Mouse (Mus musculus): ENCODE measurements at regions not wholly inside any gene's neighbourhood (a gene's known extent, or its start where the extent isn't known, plus 50 kb on each side); places are given as distances from the start of the nearest gene placed in this dataset.

DNA sequence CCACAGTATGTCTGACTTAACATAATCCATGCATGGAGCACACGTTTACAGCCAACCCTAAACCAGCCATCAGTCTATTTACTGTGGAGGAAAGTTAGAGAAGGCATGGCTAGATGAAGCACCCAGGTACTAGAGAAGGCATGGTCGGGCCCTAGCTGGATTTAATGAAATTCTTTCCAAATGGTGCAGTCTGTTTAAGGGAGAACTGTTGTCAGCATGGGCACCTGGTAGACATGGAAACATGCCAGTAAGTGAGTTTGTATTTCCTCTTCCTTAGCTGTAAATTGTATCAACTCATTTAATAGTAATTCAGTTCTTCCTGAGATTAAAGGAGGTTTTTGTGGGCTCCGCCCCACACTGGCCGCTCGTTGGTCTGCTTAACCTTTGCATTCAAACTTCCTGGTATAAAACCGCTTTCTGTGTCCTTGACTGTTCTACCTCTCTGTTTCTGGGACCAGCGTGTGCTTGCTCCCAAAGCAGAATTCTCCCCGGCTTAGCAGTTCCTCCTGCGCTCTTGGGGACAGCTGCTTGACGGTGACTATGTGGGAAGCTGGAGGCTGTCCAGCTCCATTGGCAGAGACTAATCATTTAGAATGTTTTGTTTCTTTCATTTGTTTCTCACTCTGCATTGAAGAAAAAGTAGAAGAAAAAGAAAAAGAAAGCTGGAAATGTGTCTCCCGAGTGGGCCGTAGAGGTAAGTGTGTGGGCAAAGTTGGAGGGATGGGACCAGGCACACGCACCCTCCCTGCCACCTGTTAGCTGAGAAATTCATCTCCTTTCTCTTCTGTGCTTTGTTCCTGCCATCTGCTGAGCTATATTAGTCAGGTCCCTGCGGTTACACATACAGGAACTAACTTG lies 96.0 kb upstream of the St6galnac5 start:
- DNase-seq (ENCODE audit: extremely low read depth, low read depth, low spot score): no peak
- TF ChIP-seq POLR2A (IDR thresholded peaks at IDR 0.05; ENCODE audit: extremely low read depth, insufficient read depth, low read length) (no peak), CTCF (IDR thresholded peaks at IDR 0.05; ENCODE audit: low read depth, low read length) (no peak)
- H3K36me3 ChIP-seq (ENCODE audit: control insufficient read depth, insufficient read depth, low read length): no peaks in the 10 kb centered on the region
- H3K4me1 ChIP-seq (ENCODE audit: control insufficient read depth, insufficient read depth, low read length): no peaks in the 10 kb centered on the region
- H3K79me2 ChIP-seq (ENCODE audit: control insufficient read depth, insufficient read depth, low read length): no peaks in the 10 kb centered on the region
- WGBS: 74% methylated on average over 14 of the region's 14 CpGs
- no peak overlapping the region for H3K9ac ChIP-seq (ENCODE audit: low read depth, low read length)
- H3K27me3 ChIP-seq (ENCODE audit: control insufficient read depth, insufficient read depth, low read length): no peaks in the 10 kb centered on the region
- no peak overlapping the region for H3K27ac ChIP-seq (replicated peaks; ENCODE audit: insufficient read depth, low read depth, low read length)
- H3K4me3 ChIP-seq (ENCODE audit: insufficient read depth, low read depth, low read length): no peak overlapping the region

DNA sequence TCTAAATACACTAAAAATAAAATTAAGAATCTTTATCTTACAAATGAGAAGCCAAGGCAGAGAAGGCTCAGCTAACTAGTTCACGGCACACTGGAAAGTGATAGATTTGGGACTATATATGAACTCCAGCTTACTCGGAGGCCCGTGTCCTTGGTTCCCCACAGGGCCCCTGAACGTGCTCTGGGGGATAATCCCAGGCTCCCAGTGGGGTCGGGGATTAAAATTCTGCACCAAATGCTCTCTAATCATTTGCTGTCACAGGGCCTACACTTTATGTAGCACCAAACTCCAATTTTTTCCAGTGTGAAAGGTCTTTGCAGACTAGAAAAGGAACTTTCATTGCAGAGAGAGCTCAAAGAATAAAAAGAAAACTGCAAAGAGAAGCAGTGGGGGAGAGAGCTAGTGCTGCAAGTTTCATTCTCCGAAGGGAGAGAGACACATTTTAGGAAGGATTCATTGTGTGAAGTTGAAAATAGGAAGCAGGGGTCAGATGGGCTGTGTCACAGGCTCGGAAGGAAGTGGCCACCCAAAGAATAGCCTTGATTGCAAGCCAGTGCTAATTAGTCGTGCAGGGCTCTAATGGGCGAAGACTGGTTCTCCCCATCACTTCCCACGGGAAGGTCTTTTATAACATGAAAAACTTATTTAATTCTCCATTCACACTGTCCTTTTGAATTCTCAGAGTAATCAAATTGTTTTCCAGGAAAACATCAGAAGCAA lies 90.3 kb upstream of the St6galnac5 start:
- no peak overlapping the region for H3K9ac ChIP-seq (ENCODE audit: low read depth, low read length)
- no peaks in the 10 kb centered on the region for H3K4me1 ChIP-seq (ENCODE audit: control insufficient read depth, insufficient read depth, low read length)
- no peak overlapping the region for H3K4me3 ChIP-seq (ENCODE audit: insufficient read depth, low read depth, low read length)
- 75% methylated on average over 10 of the region's 10 CpGs for WGBS
- no peaks in the 10 kb centered on the region for H3K79me2 ChIP-seq (ENCODE audit: control insufficient read depth, insufficient read depth, low read length)
- no peaks in the 10 kb centered on the region for H3K27me3 ChIP-seq (ENCODE audit: control insufficient read depth, insufficient read depth, low read length)
- no peak for TF ChIP-seq CTCF (IDR thresholded peaks at IDR 0.05; ENCODE audit: low read depth, low read length)
- TF ChIP-seq POLR2A (IDR thresholded peaks at IDR 0.05; ENCODE audit: extremely low read depth, insufficient read depth, low read length): no peak
- DNase-seq (ENCODE audit: extremely low read depth, low read depth, low spot score): no peak
- H3K27ac ChIP-seq (replicated peaks; ENCODE audit: insufficient read depth, low read depth, low read length): no peak overlapping the region
- H3K36me3 ChIP-seq (ENCODE audit: control insufficient read depth, insufficient read depth, low read length): no peaks in the 10 kb centered on the region

DNA sequence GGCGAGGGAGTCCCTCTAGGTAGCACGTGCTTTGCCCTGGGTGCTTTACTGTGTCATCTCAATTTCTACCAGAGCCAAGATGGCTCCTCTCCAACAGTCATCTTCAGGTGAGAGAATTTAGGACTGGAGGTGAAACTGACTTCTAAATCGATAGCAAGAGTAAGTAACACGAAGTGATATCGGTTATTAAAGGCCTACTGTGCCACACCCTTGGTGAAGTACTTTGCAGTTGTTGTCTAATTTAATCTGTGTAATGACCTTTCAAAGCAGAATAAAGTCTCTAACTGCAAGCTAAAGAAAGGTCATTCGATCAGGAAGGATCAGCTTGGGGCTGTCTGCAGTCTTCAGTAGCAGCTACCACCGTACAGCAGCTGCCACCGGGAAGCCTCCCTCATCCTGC lies 89.5 kb upstream of the St6galnac5 start:
- TF ChIP-seq CTCF (IDR thresholded peaks at IDR 0.05; ENCODE audit: low read depth, low read length) (no peak), POLR2A (IDR thresholded peaks at IDR 0.05; ENCODE audit: extremely low read depth, insufficient read depth, low read length) (no peak)
- no peak for DNase-seq (ENCODE audit: extremely low read depth, low read depth, low spot score)
- Histone ChIP-seq H3K4me1 (ENCODE audit: control insufficient read depth, insufficient read depth, low read length) (no peaks in the 10 kb centered on the region), H3K9ac (ENCODE audit: low read depth, low read length) (no peak overlapping the region), H3K36me3 (ENCODE audit: control insufficient read depth, insufficient read depth, low read length) (no peaks in the 10 kb centered on the region), H3K27ac (replicated peaks; ENCODE audit: insufficient read depth, low read depth, low read length) (no peak overlapping the region), H3K4me3 (ENCODE audit: insufficient read depth, low read depth, low read length) (no peak overlapping the region), H3K79me2 (ENCODE audit: control insufficient read depth, insufficient read depth, low read length) (no peaks in the 10 kb centered on the region), H3K27me3 (ENCODE audit: control insufficient read depth, insufficient read depth, low read length) (no peaks in the 10 kb centered on the region)
- 92% methylated on average over 8 of the region's 8 CpGs for WGBS

DNA sequence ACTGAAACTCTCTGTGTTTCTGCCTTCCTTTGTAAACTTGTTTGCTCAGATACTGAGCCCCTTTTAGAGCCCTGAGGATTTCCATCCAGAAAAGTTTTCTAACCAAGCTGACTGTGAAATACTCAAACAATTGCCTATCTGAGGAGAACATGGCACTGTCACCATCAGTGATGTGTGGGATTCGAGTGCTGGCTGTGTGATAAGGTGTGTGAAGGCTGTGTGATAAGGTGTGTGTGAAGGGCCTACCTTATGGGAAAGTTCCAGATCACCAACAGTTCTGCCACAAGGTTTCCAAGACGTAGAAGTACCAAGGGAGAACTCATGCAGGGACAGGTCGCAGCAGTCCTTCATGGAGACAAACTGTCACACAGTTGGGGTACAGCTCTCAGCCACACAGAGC lies 89.1 kb upstream of the St6galnac5 start:
- no peak overlapping the region for H3K27ac ChIP-seq (replicated peaks; ENCODE audit: insufficient read depth, low read depth, low read length)
- no peak for DNase-seq (ENCODE audit: extremely low read depth, low read depth, low spot score)

DNA sequence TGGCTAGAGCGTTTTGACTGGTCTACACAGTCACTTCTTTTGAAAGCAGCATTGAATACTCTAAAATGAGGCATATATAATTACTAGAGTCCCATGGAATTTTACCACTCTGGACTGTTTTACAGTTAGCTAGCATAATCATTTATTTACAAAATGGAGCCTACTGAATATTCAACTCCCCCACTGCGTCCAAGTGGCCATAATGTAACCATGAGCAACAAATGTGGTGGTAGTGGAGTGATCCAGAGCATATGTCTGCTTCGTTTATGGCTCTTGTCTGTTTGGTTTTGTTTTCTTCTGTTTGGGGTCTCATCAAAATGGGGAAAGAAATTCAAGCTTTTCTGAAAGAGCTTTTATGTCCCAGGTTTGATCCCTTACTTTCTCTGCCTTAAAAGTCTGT lies 83.8 kb upstream of the St6galnac5 start:
- Histone ChIP-seq H3K4me3 (ENCODE audit: insufficient read depth, low read depth, low read length) (no peak overlapping the region), H3K4me1 (ENCODE audit: control insufficient read depth, insufficient read depth, low read length) (no peaks in the 10 kb centered on the region), H3K27me3 (ENCODE audit: control insufficient read depth, insufficient read depth, low read length) (no peaks in the 10 kb centered on the region), H3K27ac (replicated peaks; ENCODE audit: insufficient read depth, low read depth, low read length) (no peak overlapping the region), H3K36me3 (ENCODE audit: control insufficient read depth, insufficient read depth, low read length) (no peaks in the 10 kb centered on the region), H3K9ac (ENCODE audit: low read depth, low read length) (no peak overlapping the region), H3K79me2 (ENCODE audit: control insufficient read depth, insufficient read depth, low read length) (no peaks in the 10 kb centered on the region)
- TF ChIP-seq CTCF (IDR thresholded peaks at IDR 0.05; ENCODE audit: low read depth, low read length): no peak
- TF ChIP-seq POLR2A (IDR thresholded peaks at IDR 0.05; ENCODE audit: extremely low read depth, insufficient read depth, low read length): no peak
- WGBS: 70% methylated on average over 3 of the region's 3 CpGs
- DNase-seq (ENCODE audit: extremely low read depth, low read depth, low spot score): no peak

More for the DNA sequence above, 89.1 kb upstream of the St6galnac5 start:
- Histone ChIP-seq H3K79me2 (ENCODE audit: control insufficient read depth, insufficient read depth, low read length) (no peaks in the 10 kb centered on the region), H3K9ac (ENCODE audit: low read depth, low read length) (no peak overlapping the region), H3K4me1 (ENCODE audit: control insufficient read depth, insufficient read depth, low read length) (no peaks in the 10 kb centered on the region), H3K4me3 (ENCODE audit: insufficient read depth, low read depth, low read length) (no peak overlapping the region), H3K36me3 (ENCODE audit: control insufficient read depth, insufficient read depth, low read length) (no peaks in the 10 kb centered on the region), H3K27me3 (ENCODE audit: control insufficient read depth, insufficient read depth, low read length) (no peaks in the 10 kb centered on the region)
- TF ChIP-seq CTCF (IDR thresholded peaks at IDR 0.05; ENCODE audit: low read depth, low read length): no peak
- WGBS: 88% methylated on average over 3 of the region's 3 CpGs

DNA sequence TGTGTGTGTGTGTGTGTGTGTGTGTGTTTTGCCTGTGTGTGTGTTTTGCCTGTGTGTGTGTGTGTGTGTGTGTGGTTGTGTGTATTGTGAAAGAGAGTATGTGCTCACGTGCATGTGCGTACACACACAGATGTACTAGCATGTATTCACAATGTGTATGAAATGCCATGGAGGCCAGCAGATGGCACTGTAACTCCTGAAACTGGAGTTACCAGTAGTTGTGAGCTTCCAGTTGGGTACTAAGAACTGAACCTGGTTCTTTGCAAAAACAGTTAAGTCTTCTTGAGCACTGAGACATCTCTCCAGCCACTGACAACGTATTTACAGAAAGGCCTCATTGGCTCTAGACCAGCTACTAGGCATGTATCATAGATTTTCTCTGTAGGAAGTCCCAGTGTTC lies 71.1 kb upstream of the St6galnac5 start:
- Histone ChIP-seq H3K4me3 (ENCODE audit: insufficient read depth, low read depth, low read length) (no peak overlapping the region), H3K36me3 (ENCODE audit: control insufficient read depth, insufficient read depth, low read length) (no peaks in the 10 kb centered on the region), H3K79me2 (ENCODE audit: control insufficient read depth, insufficient read depth, low read length) (no peaks in the 10 kb centered on the region), H3K4me1 (ENCODE audit: control insufficient read depth, insufficient read depth, low read length) (no peaks in the 10 kb centered on the region), H3K27ac (replicated peaks; ENCODE audit: insufficient read depth, low read depth, low read length) (no peak overlapping the region), H3K27me3 (ENCODE audit: control insufficient read depth, insufficient read depth, low read length) (no peaks in the 10 kb centered on the region), H3K9ac (ENCODE audit: low read depth, low read length) (no peak overlapping the region)
- no peak for DNase-seq (ENCODE audit: extremely low read depth, low read depth, low spot score)
- WGBS: 97% methylated on average over 3 of the region's 3 CpGs
- TF ChIP-seq POLR2A (IDR thresholded peaks at IDR 0.05; ENCODE audit: extremely low read depth, insufficient read depth, low read length) (no peak), CTCF (IDR thresholded peaks at IDR 0.05; ENCODE audit: low read depth, low read length) (no peak)
